Mouse (Mus musculus): ENCODE data around the gene Prkcq.
A peak's percentile ranks its signal among the peaks of the same experiment; 100 is the strongest.

The Prkcq gene

GRCm38 (mm10) chr2:11171754-11172501, at the start of gene Prkcq:
Gene Prkcq, plus strand, starts transcription at chr2:11172108.
- peak; percentile 81 for ATAC-seq (ENCODE audit: low TSS enrichment)

GRCm38 (mm10) chr2:11130881-11131280, 41.0 kb upstream of the Prkcq start:
- no peak for ATAC-seq (ENCODE audit: low TSS enrichment)

GRCm38 (mm10) chr2:11135718-11136117, 36.2 kb upstream of the Prkcq start:
- ATAC-seq (ENCODE audit: low TSS enrichment), result no peak

GRCm38 (mm10) chr2:11138076-11138475, 33.8 kb upstream of the Prkcq start:
- no peak for ATAC-seq (ENCODE audit: low TSS enrichment)

- ATAC-seq (ENCODE audit: low TSS enrichment), result peak; percentile 89
These were observed 32.3 kb upstream of the Prkcq start for GRCm38 (mm10) chr2:11139518-11140152.

- peak; percentile 34; the same call in 1 of the 2 replicates for ATAC-seq (ENCODE audit: low TSS enrichment)
These were observed 31.5 kb upstream of the Prkcq start for GRCm38 (mm10) chr2:11140385-11140784.

GRCm38 (mm10) chr2:11149091-11149490, 22.8 kb upstream of the Prkcq start:
- ATAC-seq (ENCODE audit: low TSS enrichment), result peak; percentile 34; the same call in 1 of the 2 replicates

GRCm38 (mm10) chr2:11150975-11151374, 20.9 kb upstream of the Prkcq start:
- no peak for ATAC-seq (ENCODE audit: low TSS enrichment)

- no peak for ATAC-seq (ENCODE audit: low TSS enrichment)
These were observed 20.1 kb upstream of the Prkcq start for GRCm38 (mm10) chr2:11151655-11152323.

- no peak for ATAC-seq (ENCODE audit: low TSS enrichment)
These were observed 12.3 kb upstream of the Prkcq start for GRCm38 (mm10) chr2:11159641-11160040.

GRCm38 (mm10) chr2:11160696-11161095, 11.2 kb upstream of the Prkcq start:
- ATAC-seq (ENCODE audit: low TSS enrichment), result no peak

- no peak for ATAC-seq (ENCODE audit: low TSS enrichment)
These were observed 10.6 kb upstream of the Prkcq start for GRCm38 (mm10) chr2:11161336-11161735.

- no peak for ATAC-seq (ENCODE audit: low TSS enrichment)
These were observed 9.2 kb upstream of the Prkcq start for GRCm38 (mm10) chr2:11162701-11163100.

GRCm38 (mm10) chr2:11164170-11164569, 7.7 kb upstream of the Prkcq start:
- no peak for ATAC-seq (ENCODE audit: low TSS enrichment)

- no peak for ATAC-seq (ENCODE audit: low TSS enrichment)
These were observed 2.1 kb upstream of the Prkcq start for GRCm38 (mm10) chr2:11169721-11170335.

GRCm38 (mm10) chr2:11172831-11173414, 1.0 kb downstream of the Prkcq start:
- ATAC-seq (ENCODE audit: low TSS enrichment), result peak; percentile 77

GRCm38 (mm10) chr2:11173521-11173920, 1.6 kb downstream of the Prkcq start:
- no peak for ATAC-seq (ENCODE audit: low TSS enrichment)

- ATAC-seq (ENCODE audit: low TSS enrichment), result no peak
These were observed 2.2 kb downstream of the Prkcq start for GRCm38 (mm10) chr2:11174101-11174500.

- ATAC-seq (ENCODE audit: low TSS enrichment), result no peak
These were observed 6.0 kb downstream of the Prkcq start for GRCm38 (mm10) chr2:11177880-11178279.

GRCm38 (mm10) chr2:11181510-11181909, 9.6 kb downstream of the Prkcq start:
- no peak for ATAC-seq (ENCODE audit: low TSS enrichment)

- no peak for ATAC-seq (ENCODE audit: low TSS enrichment)
These were observed 10.2 kb downstream of the Prkcq start for GRCm38 (mm10) chr2:11182096-11182495.

- ATAC-seq (ENCODE audit: low TSS enrichment), result no peak
These were observed 12.1 kb downstream of the Prkcq start for GRCm38 (mm10) chr2:11183991-11184390.
